Comparison of ENCODE assay signal across 14 mouse cellular contexts in genomic region chr6:144088256-144088655, GRCm38 (mm10).
DNase-seq lines count a peak whose midpoint lies in the region; ATAC-seq and TF ChIP-seq lines count a peak whose summit lies in the region.
"Had no signal": no experiment of that assay in that cellular context is flagged by ENCODE, and none has a peak within 500 bp of the region (broad histone marks: within the 10 kb centered on the region; RNA-seq: fewer than 3 reads in every experiment).

No protein-coding gene starts in this region.

- H3K4me2 ChIP-seq in hindbrain, embryonic 14.5 days (replicated peaks) = no peak overlapping the region
- no peak overlapping the region for H3K4me2 ChIP-seq in hindbrain, embryonic 13.5 days
- H3K4me2 ChIP-seq: embryonic facial prominence, embryonic 13.5 days had no signal

- no peaks in the 10 kb centered on the region for H3K27me3 ChIP-seq in hindbrain, embryonic 14.5 days (ENCODE audit: control insufficient read depth, insufficient read depth, low read length)
- no peaks in the 10 kb centered on the region for H3K27me3 ChIP-seq in hindbrain, embryonic 13.5 days
- H3K27me3 ChIP-seq: embryonic facial prominence, embryonic 13.5 days had no signal

- TF ChIP-seq CTCF in brain, embryonic 14.5 days (IDR thresholded peaks at IDR 0.05; ENCODE audit: borderline replicate concordance, extremely low read depth, insufficient read depth, insufficient read length) = no peak

- no peak overlapping the region for H3K9ac ChIP-seq in hindbrain, embryonic 14.5 days
- no peak overlapping the region for H3K9ac ChIP-seq in hindbrain, embryonic 13.5 days
- H3K9ac ChIP-seq: embryonic facial prominence, embryonic 13.5 days; liver, embryonic 14.5 days had no signal

- H3K9me3 ChIP-seq in hindbrain, embryonic 14.5 days (ENCODE audit: control insufficient read depth, low read length) = no peaks in the 10 kb centered on the region
- no peaks in the 10 kb centered on the region for H3K9me3 ChIP-seq in hindbrain, embryonic 13.5 days
- H3K9me3 ChIP-seq: embryonic facial prominence, embryonic 13.5 days; midbrain, embryonic 10.5 days had no signal

- TF ChIP-seq POLR2A in brain, embryonic 14.5 days (IDR thresholded peaks at IDR 0.05; ENCODE audit: borderline replicate concordance, extremely low read depth, insufficient read depth, insufficient read length, poor library complexity, severe bottlenecking) = no peak

- 0 out of 2 replicates have a peak, but pooled peaks have one; percentile 14 for ATAC-seq in hindbrain, embryonic 14.5 days (ENCODE audit: low FRiP score)
- no peak for ATAC-seq in hindbrain, embryonic 13.5 days (ENCODE audit: low FRiP score)

- WGBS in hindbrain, embryonic 14.5 days = 62% methylated on average over 3 of the region's 3 CpGs
- 79% methylated on average over 3 of the region's 3 CpGs for WGBS in hindbrain, embryonic 13.5 days

- H3K27ac ChIP-seq in hindbrain, embryonic 14.5 days = no peak overlapping the region
- no peak overlapping the region for H3K27ac ChIP-seq in hindbrain, embryonic 13.5 days
- H3K27ac ChIP-seq: embryonic facial prominence, embryonic 13.5 days; liver, embryonic 14.5 days; midbrain, embryonic 10.5 days had no signal

- H3K4me3 ChIP-seq in hindbrain, embryonic 14.5 days (replicated peaks; ENCODE audit: low read length) = no peak overlapping the region
- no peak overlapping the region for H3K4me3 ChIP-seq in hindbrain, embryonic 13.5 days
- H3K4me3 ChIP-seq: embryonic facial prominence, embryonic 13.5 days; midbrain, embryonic 10.5 days had no signal

- no peaks in the 10 kb centered on the region for H3K4me1 ChIP-seq in hindbrain, embryonic 14.5 days (replicated peaks; ENCODE audit: control insufficient read depth, insufficient read depth, low read length)
- H3K4me1 ChIP-seq in hindbrain, embryonic 13.5 days (replicated peaks) = no peaks in the 10 kb centered on the region
- H3K4me1 ChIP-seq: embryonic facial prominence, embryonic 13.5 days had no signal

- no peak for DNase-seq in hindbrain, embryonic 14.5 days (ENCODE audit: low spot score)
- peak; percentile 59 for DNase-seq in right cerebral cortex, adult 18-20 months
- no peak for DNase-seq in right cerebral cortex, postnatal 4 days
- DNase-seq in brain, embryonic 14.5 days (ENCODE audit: low read depth) = peak; percentile 42
- peak; percentile 13 for DNase-seq in telencephalon, adult 2 months (ENCODE audit: low read depth, low spot score)
- DNase-seq in gastrocnemius, postnatal 4 days (ENCODE audit: low spot score in 2 of 2) = no peak
- DNase-seq: cerebellum, adult 2 months; heart, adult 18-20 months; layer of hippocampus, postnatal 36 days; thymus, adult 18-20 months had no signal

- no peaks in the 10 kb centered on the region for H3K36me3 ChIP-seq in hindbrain, embryonic 14.5 days (replicated peaks; ENCODE audit: control insufficient read depth, insufficient read depth)
- no peaks in the 10 kb centered on the region for H3K36me3 ChIP-seq in hindbrain, embryonic 13.5 days
- H3K36me3 ChIP-seq: embryonic facial prominence, embryonic 13.5 days; midbrain, embryonic 10.5 days had no signal

Comparison
In these comparisons a context has a peak if more than half of its experiments do, and no peak if none do; other contexts are left out.
1. DNase-seq: peak in right cerebral cortex, adult 18-20 months (single experiment), brain, embryonic 14.5 days (single experiment) and telencephalon, adult 2 months (single experiment); none in hindbrain, embryonic 14.5 days (single experiment), right cerebral cortex, postnatal 4 days (single experiment) and gastrocnemius, postnatal 4 days (0 of 2).